Mouse (Mus musculus) bone marrow macrophage, adult 2 months (primary cell): ENCODE results near the gene Cmtm4.

Experiments used
- CTCF ChIP-seq: IDR thresholded peaks from 2 replicates; pipeline ENCODE4 v1.5.1; 2012; ENCODE audit warnings: low read depth, mild to moderate bottlenecking, low read length, moderate library complexity
- POLR2A ChIP-seq: IDR thresholded peaks from 2 replicates; pipeline ENCODE4 v1.6.1; 2012; ENCODE audit warnings: mild to moderate bottlenecking, low read depth, low read length, borderline replicate concordance

GRCm38 (mm10) chr8:104374864-104375846 is 20.5 kb downstream of the Cmtm4 start:
- TF ChIP-seq POLR2A, result no peak
- TF ChIP-seq CTCF, result no peak
